Mouse (Mus musculus): Measurements from ENCODE around the gene Gla. TPM values are rescaled to one million over a fixed set of nuclear protein-coding genes. Genes with fewer than 3 reads are reported as not detected.

Gla gene
- polyA plus RNA-seq (2012; rRNA removed): 1.5 and 2.6 TPM in 2 replicates

GRCm38 (mm10) chrX:134600659-134601379 is at the start of gene Gla, which contains the start of gene Hnrnph2:
TSS of gene Gla (minus strand) at chrX:134601125.
TSS of gene Hnrnph2 (plus strand) at chrX:134601179.
- Histone ChIP-seq H3K4me3 (replicated peaks; ENCODE audit: extremely low read depth, low read depth, low read length) (peak within 1 kb of the TSS; percentile 95), H3K4me1 (ENCODE audit: control insufficient read depth, insufficient read depth, low read length) (peaks cover 2% of the 10 kb centered on the region; the same call in 1 of the 2 replicates)
- TF ChIP-seq CTCF (IDR thresholded peaks at IDR 0.05; ENCODE audit: insufficient read depth, low read length): no peak
- TF ChIP-seq POLR2A (IDR thresholded peaks at IDR 0.05; ENCODE audit: borderline replicate concordance, extremely low read depth, low read depth, low read length): peak; percentile 60; the same call in 1 of the 2 replicates
- 28% methylated on average over 33 of the region's 33 CpGs for WGBS
- DNase-seq: peak; percentile 86

- no peak overlapping the region for H3K4me3 ChIP-seq (replicated peaks; ENCODE audit: extremely low read depth, low read depth, low read length)
- no peak for TF ChIP-seq POLR2A (IDR thresholded peaks at IDR 0.05; ENCODE audit: borderline replicate concordance, extremely low read depth, low read depth, low read length)
- 0 out of 2 replicates have a peak, but pooled peaks have one; percentile 11 for TF ChIP-seq CTCF (IDR thresholded peaks at IDR 0.05; ENCODE audit: insufficient read depth, low read length)
- H3K4me1 ChIP-seq (ENCODE audit: control insufficient read depth, insufficient read depth, low read length): no peaks in the 10 kb centered on the region
- DNase-seq: peak; percentile 53
- WGBS: 29% methylated on average over 11 of the region's 11 CpGs
These were observed 47.2 kb upstream of the Gla start for GRCm38 (mm10) chrX:134648031-134648692.

GRCm38 (mm10) chrX:134647421-134647820 is 46.5 kb upstream of the Gla start:
- WGBS: 53% methylated on average over 8 of the region's 8 CpGs
- Histone ChIP-seq H3K4me3 (replicated peaks; ENCODE audit: extremely low read depth, low read depth, low read length) (no peak overlapping the region), H3K4me1 (ENCODE audit: control insufficient read depth, insufficient read depth, low read length) (no peaks in the 10 kb centered on the region)
- DNase-seq: no peak
- no peak for TF ChIP-seq CTCF (IDR thresholded peaks at IDR 0.05; ENCODE audit: insufficient read depth, low read length)
- TF ChIP-seq POLR2A (IDR thresholded peaks at IDR 0.05; ENCODE audit: borderline replicate concordance, extremely low read depth, low read depth, low read length): no peak

GRCm38 (mm10) chrX:134646338-134646737 is 45.4 kb upstream of the Gla start:
- no peak for TF ChIP-seq POLR2A (IDR thresholded peaks at IDR 0.05; ENCODE audit: borderline replicate concordance, extremely low read depth, low read depth, low read length)
- no peak for TF ChIP-seq CTCF (IDR thresholded peaks at IDR 0.05; ENCODE audit: insufficient read depth, low read length)
- WGBS: 74% methylated on average over 1 of the region's 1 CpGs
- no peak for DNase-seq
- no peaks in the 10 kb centered on the region; the same call in 1 of the 2 replicates for H3K4me1 ChIP-seq (ENCODE audit: control insufficient read depth, insufficient read depth, low read length)
- no peak overlapping the region for H3K4me3 ChIP-seq (replicated peaks; ENCODE audit: extremely low read depth, low read depth, low read length)

DNA sequence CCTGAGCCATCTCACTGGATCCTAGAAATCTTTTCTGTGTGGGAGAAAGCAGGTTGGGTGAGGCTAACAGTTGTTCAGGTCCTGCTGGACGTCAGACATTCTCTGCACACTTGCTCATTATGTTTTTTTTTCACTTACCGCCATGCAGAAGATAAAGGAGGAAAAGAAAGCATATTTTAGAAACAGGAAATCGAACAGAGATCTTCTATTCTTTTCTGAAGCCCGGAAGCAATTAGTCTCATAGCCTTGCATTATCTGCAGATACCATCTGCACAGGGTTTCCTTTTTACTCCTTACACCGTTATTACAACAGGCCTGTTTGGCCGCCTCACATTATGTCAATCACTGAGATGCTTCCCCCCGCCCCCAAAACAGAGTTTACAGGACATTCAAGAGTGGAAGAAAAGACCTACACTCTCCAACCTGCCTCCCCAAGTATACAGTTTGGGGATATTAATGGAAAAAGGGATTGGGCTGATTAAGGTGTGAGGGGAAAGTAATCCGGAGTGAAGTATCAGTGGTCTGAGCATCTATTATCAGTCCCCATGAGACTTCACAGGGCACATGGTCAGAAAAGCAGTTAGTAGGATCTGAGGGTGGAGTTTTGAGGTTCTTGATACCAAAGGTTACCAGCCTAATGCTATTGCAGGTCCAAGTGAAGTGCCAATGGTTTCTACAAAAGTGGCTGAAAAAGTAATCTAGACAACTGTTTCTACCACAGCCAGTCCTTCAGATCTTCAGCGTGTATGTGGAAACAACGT is 40.3 kb upstream of the Gla start:
- Histone ChIP-seq H3K4me3 (replicated peaks; ENCODE audit: extremely low read depth, low read depth, low read length) (no peak overlapping the region), H3K4me1 (ENCODE audit: control insufficient read depth, insufficient read depth, low read length) (no peaks in the 10 kb centered on the region; the same call in 1 of the 2 replicates)
- no peak for DNase-seq
- 47% methylated on average over 10 of the region's 10 CpGs for WGBS
- TF ChIP-seq CTCF (IDR thresholded peaks at IDR 0.05; ENCODE audit: insufficient read depth, low read length) (no peak), POLR2A (IDR thresholded peaks at IDR 0.05; ENCODE audit: borderline replicate concordance, extremely low read depth, low read depth, low read length) (no peak)

DNA sequence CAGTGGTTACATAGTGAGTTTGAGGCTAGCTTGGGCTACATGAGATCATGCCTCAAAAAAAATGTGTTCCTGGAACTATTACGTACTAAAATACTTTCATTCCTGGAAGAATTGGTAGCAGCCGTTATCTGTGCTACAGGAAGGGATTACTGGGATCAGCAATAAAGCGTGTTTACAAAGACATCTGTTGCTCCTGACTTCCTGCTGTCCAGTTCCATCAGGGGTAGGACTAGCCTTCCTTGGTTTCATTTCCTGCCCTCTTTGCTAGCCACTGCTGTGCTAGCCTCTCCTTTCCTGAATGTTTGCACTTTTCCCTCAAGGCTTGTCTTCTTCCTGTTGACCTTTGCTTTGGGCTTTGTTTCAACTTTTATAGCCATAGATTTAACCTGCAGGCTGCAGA is 34.9 kb upstream of the Gla start:
- 50% methylated on average over 3 of the region's 3 CpGs for WGBS
- TF ChIP-seq CTCF (IDR thresholded peaks at IDR 0.05; ENCODE audit: insufficient read depth, low read length) (no peak), POLR2A (IDR thresholded peaks at IDR 0.05; ENCODE audit: borderline replicate concordance, extremely low read depth, low read depth, low read length) (no peak)
- DNase-seq: no peak

DNA sequence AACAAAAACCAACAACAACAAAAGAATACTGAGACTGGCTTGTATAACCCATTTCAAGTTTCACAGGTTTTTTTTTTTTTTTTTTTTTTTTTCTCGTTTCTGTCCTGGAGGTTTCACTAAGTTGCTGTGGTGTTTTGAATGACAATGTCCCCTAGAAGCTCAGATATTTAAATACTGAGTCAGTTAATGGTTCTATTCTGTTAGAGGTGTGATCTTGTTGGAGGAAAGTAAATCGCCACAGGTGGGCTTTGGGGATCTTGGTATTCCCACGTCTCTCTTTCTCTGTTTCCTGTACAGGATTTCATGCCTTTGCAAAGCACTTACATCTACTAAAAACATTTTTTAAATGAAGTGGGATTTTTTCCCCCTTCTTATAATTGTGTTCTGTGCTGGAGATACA is 34.2 kb upstream of the Gla start:
- TF ChIP-seq POLR2A (IDR thresholded peaks at IDR 0.05; ENCODE audit: borderline replicate concordance, extremely low read depth, low read depth, low read length) (no peak), CTCF (IDR thresholded peaks at IDR 0.05; ENCODE audit: insufficient read depth, low read length) (no peak)
- Histone ChIP-seq H3K4me1 (ENCODE audit: control insufficient read depth, insufficient read depth, low read length) (no peaks in the 10 kb centered on the region), H3K4me3 (replicated peaks; ENCODE audit: extremely low read depth, low read depth, low read length) (no peak overlapping the region)
- WGBS: 51% methylated on average over 3 of the region's 3 CpGs
- DNase-seq: no peak

More for the DNA sequence above, 34.9 kb upstream of the Gla start:
- Histone ChIP-seq H3K4me1 (ENCODE audit: control insufficient read depth, insufficient read depth, low read length) (no peaks in the 10 kb centered on the region), H3K4me3 (replicated peaks; ENCODE audit: extremely low read depth, low read depth, low read length) (no peak overlapping the region)

DNA sequence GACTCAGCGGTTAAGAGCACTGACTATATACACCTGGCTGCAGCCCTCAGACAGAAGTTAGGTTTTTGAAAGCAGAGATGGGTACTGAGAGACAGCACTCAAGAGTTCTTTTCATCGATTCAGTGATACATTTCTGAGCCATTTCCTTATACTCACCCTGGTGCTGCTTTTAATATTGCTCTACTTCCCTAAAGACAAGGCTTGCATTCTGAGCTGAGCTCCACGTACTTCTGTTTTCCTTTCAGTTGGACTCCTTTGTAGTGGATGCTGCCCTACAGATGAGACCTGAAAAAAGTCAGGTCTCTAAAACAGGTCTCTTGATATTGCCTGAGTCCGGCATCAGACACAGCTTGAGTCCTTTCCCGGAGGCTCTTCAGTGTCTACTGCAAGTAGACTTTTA is 31.8 kb upstream of the Gla start:
- no peak for DNase-seq
- TF ChIP-seq CTCF (IDR thresholded peaks at IDR 0.05; ENCODE audit: insufficient read depth, low read length): no peak
- no peak for TF ChIP-seq POLR2A (IDR thresholded peaks at IDR 0.05; ENCODE audit: borderline replicate concordance, extremely low read depth, low read depth, low read length)
- WGBS: 89% methylated on average over 5 of the region's 5 CpGs
- Histone ChIP-seq H3K4me1 (ENCODE audit: control insufficient read depth, insufficient read depth, low read length) (no peaks in the 10 kb centered on the region), H3K4me3 (replicated peaks; ENCODE audit: extremely low read depth, low read depth, low read length) (no peak overlapping the region)

DNA sequence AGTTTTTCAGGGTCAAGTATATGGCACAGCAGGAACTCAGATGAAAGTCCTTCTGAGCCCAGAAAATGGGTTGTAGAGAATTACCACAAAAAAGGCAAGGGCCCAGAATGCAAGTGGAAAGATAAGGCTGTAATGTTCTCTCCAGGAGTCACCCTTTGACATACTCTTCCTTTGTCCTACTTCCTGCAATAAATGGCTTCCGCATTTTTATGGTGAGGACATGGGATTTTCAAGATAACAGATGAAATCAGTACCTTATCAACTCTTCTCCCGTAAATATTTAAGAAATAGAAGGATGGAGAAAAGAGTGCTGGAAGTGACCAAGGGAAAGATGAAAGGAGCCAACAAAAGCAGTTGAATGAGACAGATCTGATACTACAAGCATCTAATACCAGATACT is 27.3 kb upstream of the Gla start:
- Histone ChIP-seq H3K4me1 (ENCODE audit: control insufficient read depth, insufficient read depth, low read length) (no peaks in the 10 kb centered on the region; the same call in 1 of the 2 replicates), H3K4me3 (replicated peaks; ENCODE audit: extremely low read depth, low read depth, low read length) (no peak overlapping the region)
- TF ChIP-seq CTCF (IDR thresholded peaks at IDR 0.05; ENCODE audit: insufficient read depth, low read length) (no peak), POLR2A (IDR thresholded peaks at IDR 0.05; ENCODE audit: borderline replicate concordance, extremely low read depth, low read depth, low read length) (no peak)
- 70% methylated on average over 2 of the region's 2 CpGs for WGBS
- DNase-seq: no peak

Measured in lung, adult 2 months (tissue).